Mouse (Mus musculus) hindbrain, postnatal 0 days (tissue): Measurements from ENCODE around the gene Gpr119. TPM values are rescaled to one million over a fixed set of nuclear protein-coding genes. Genes with fewer than 3 reads are reported as not detected.

Source experiments
- ATAC-seq: fragments of 200-750 bp; cut with Nextera tagmentation; 2 replicates; pipeline ENCODE4 v1.8.0; 2017; ENCODE audit warnings: mild to moderate bottlenecking, moderate TSS enrichment, moderate library complexity
- DNase-seq: peaks from one replicate; pipeline ENCODE4 v3.0.0-alpha.2; 2015; ENCODE audit warnings: low spot score
- H3K27ac ChIP-seq: fragments of 300-500 bp; sonication (generic); 2 replicates; pipeline ENCODE4 v1.5.1; 2014; ENCODE audit warnings: mild to moderate bottlenecking
- H3K27me3 ChIP-seq: fragments of 300-500 bp; sonication (generic); 2 replicates; pipeline ENCODE4 v1.6.1; 2014; ENCODE audit warnings: low read length, mixed read lengths; ENCODE audit not compliant: insufficient read depth
- H3K36me3 ChIP-seq: fragments of 300-500 bp; sonication (generic); 2 replicates; pipeline ENCODE4 v1.6.1; 2014; ENCODE audit warnings: low read length, mixed read lengths; ENCODE audit not compliant: insufficient read depth
- H3K4me1 ChIP-seq: fragments of 300-500 bp; sonication (generic); 2 replicates; pipeline ENCODE4 v1.6.1; 2014; ENCODE audit warnings: antibody characterized with exemption, low read length, mixed read lengths; ENCODE audit not compliant: insufficient read depth
- H3K4me2 ChIP-seq: fragments of 300-500 bp; sonication (generic); 2 replicates; pipeline ENCODE4 v1.6.1; 2014; ENCODE audit warnings: low read depth, mild to moderate bottlenecking, low read length, moderate library complexity, mixed read lengths
- H3K4me3 ChIP-seq: fragments of 300-500 bp; sonication (generic); 2 replicates; pipeline ENCODE4 v1.5.1; 2014; ENCODE audit warnings: low read length
- H3K9ac ChIP-seq: fragments of 300-500 bp; sonication (generic); replicated peaks from 2 replicates; pipeline ENCODE4 v1.6.1; 2014; ENCODE audit warnings: mild to moderate bottlenecking, low read length, moderate library complexity, mixed read lengths
- H3K9me3 ChIP-seq: fragments of 300-500 bp; sonication (generic); 2 replicates; pipeline ENCODE4 v1.6.1; 2016; ENCODE audit warnings: low read length, mixed read lengths
- CTCF ChIP-seq: IDR thresholded peaks from 2 replicates; pipeline ENCODE4 v1.5.1; 2016; ENCODE audit warnings: antibody characterized with exemption, control low read depth, low read depth
- WGBS: fragments of 180-500 bp; shearing (Covaris S2); extraction: QIAGEN DNeasy Blood & Tissue Kit; methylation state at CpG from one replicate; pipeline ENCODE4 v1.1.7; 2014; 5-methylcytosine and 5-hydroxymethylcytosine counted together
- polyA plus RNA-seq: library from polyadenylated mRNA; unstranded; fragments of >200 nt; fragmentation: Nextera tagmentation; extraction: Ambion mirVana; gene quantifications from 2 replicates; pipeline ENCODE4 v1.2.1, GENCODE M21; 2015
- total RNA-seq: library from RNA; depleted of rRNA; stranded (reverse); fragments of >200 nt; gene quantifications from 2 replicates; pipeline ENCODE4 v1.2.3, GENCODE M21; 2014

Gpr119 gene
- total and polyA plus RNA-seq, 2 experiments from 2014 or later, result not detected

DNA sequence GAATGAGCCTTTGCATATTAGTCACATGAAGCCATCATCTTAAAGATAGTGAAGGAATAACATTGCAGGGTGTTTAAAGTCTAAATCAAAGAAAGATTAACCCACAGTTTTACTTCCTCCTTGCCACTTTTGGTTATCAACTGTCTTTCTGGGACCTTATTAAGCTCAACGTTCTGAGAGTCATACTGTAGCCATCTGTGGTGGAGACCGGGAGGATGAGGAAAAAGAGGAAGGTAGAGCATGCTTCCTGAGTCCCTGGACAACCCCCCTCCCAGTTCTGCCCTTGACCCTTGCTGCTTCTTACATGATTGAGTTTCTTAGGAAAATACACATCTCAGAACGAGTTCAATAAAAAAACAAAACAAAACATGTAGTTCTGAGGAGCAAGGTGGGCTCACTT is 2.6 kb downstream of the Gpr119 start:
- Histone ChIP-seq H3K4me3 (no peak overlapping the region), H3K4me1 (no peaks in the 10 kb centered on the region), H3K27me3 (no peaks in the 10 kb centered on the region), H3K9ac (no peak overlapping the region), H3K4me2 (no peak overlapping the region), H3K27ac (no peak overlapping the region), H3K9me3 (no peaks in the 10 kb centered on the region), H3K36me3 (no peaks in the 10 kb centered on the region)
- ATAC-seq, result no peak
- DNase-seq, result no peak
- 74% methylated on average over 3 of the region's 3 CpGs for WGBS
- TF ChIP-seq CTCF, result no peak

DNA sequence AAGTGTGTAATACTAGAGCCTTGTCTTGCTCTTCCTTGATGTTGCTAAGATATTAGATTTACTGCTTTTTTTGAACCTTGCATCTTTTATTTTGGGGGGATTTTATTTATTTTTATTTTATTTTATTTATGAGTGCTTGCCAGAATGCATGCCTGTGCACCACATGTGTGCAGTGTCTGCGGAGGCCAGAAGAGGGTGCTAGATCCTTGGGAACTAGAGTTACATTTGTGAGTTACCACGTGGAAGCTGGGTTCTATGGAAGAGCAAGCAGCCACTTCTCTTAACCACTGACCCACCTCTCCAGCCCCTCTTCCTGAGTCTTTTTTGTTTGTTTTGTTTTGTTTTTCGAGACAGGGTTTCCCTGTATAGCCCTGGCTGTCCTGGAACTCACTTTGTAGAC is 4.7 kb downstream of the Gpr119 start:
- ATAC-seq (no peak), DNase-seq (no peak)
- Histone ChIP-seq H3K27ac (no peak overlapping the region), H3K36me3 (no peaks in the 10 kb centered on the region), H3K4me2 (no peak overlapping the region), H3K9ac (no peak overlapping the region), H3K27me3 (no peaks in the 10 kb centered on the region), H3K9me3 (no peaks in the 10 kb centered on the region), H3K4me3 (no peak overlapping the region), H3K4me1 (no peaks in the 10 kb centered on the region)
- no peak; the same call in 1 of the 2 replicates for TF ChIP-seq CTCF
- WGBS, result 65% methylated on average over 3 of the region's 3 CpGs

DNA sequence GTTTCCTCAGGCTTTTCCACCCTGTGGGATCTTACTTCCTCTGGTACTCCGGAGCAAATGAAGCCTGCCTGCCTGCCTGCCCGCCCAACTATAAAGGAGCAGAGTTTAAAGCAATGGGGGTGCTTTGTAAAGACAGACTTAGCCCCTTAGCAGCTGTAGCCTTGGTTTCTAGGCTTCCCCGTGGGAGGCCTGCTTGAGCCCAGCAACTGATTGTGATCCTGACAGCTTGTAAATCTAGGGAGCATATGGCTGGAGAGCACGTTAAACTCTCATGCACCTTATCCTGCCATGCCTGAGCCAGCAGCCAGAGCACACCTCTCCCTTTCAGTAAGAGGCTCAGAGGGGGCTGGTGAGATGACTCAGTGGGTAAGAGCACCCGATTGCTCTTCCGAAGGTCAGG is 7.5 kb downstream of the Gpr119 start:
- no peak for TF ChIP-seq CTCF
- Histone ChIP-seq H3K27ac (no peak overlapping the region), H3K36me3 (no peaks in the 10 kb centered on the region), H3K4me2 (no peak overlapping the region), H3K9ac (no peak overlapping the region), H3K27me3 (no peaks in the 10 kb centered on the region), H3K4me3 (no peak overlapping the region), H3K9me3 (no peaks in the 10 kb centered on the region), H3K4me1 (no peaks in the 10 kb centered on the region)
- 30% methylated on average over 6 of the region's 6 CpGs for WGBS
- DNase-seq, result peak; percentile 24
- ATAC-seq, result peak; percentile 55

DNA sequence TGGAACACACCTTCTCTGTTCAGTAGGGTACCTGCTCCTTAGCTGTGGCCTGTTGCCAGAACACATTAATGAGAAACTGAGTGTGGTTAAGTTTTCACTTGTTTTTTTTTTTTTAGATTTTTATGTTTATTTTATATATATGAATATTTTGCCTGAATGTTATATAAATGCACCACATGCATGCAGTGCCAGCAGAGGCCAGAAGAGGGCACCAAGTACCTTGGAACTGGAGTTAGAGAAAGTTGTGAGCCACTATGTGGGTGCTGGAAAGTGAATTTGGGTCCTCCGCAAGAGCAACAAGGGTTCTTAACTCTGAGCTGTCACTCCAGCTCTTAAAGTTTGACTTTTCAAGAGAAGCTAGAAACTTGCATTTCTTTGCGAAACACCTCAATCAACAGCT is 30.2 kb downstream of the Gpr119 start:
- ATAC-seq, result no peak
- H3K4me1 ChIP-seq, result no peaks in the 10 kb centered on the region
- H3K9me3 ChIP-seq, result no peaks in the 10 kb centered on the region
- TF ChIP-seq CTCF, result peak; percentile 50
- DNase-seq, result peak; percentile 7
- H3K27ac ChIP-seq, result no peak overlapping the region
- 96% methylated on average over 2 of the region's 2 CpGs for WGBS
- H3K36me3 ChIP-seq, result no peaks in the 10 kb centered on the region
- H3K4me2 ChIP-seq, result no peak overlapping the region
- H3K9ac ChIP-seq, result no peak overlapping the region
- H3K4me3 ChIP-seq, result no peak overlapping the region
- H3K27me3 ChIP-seq, result no peaks in the 10 kb centered on the region

DNA sequence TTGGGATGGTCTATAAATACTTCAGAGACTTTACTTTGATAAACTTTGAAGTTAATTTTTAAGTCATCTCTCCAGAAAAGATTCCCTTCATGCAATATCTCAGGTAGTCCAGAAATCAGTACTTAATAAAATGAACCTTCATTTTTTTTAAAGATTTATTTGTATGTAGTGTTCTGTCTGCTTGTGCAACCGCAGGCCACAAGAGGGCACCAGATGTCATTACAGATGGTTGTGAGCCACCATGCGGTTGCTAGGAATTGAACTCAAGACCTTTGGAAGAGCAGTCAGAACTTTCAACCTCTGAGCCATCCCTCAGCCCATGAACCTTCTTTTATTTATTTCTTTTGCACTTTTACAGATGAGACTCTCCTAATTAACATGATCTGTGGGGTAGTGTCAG is 37.2 kb downstream of the Gpr119 start:
- no peaks in the 10 kb centered on the region for H3K4me1 ChIP-seq
- ATAC-seq (no peak), DNase-seq (no peak)
- H3K9me3 ChIP-seq, result no peaks in the 10 kb centered on the region
- H3K4me2 ChIP-seq, result no peak overlapping the region
- H3K27me3 ChIP-seq, result no peaks in the 10 kb centered on the region
- 71% methylated on average over 2 of the region's 2 CpGs for WGBS
- no peak overlapping the region for H3K27ac ChIP-seq
- TF ChIP-seq CTCF, result no peak
- H3K36me3 ChIP-seq, result no peaks in the 10 kb centered on the region
- H3K4me3 ChIP-seq, result no peak overlapping the region
- H3K9ac ChIP-seq, result no peak overlapping the region

DNA sequence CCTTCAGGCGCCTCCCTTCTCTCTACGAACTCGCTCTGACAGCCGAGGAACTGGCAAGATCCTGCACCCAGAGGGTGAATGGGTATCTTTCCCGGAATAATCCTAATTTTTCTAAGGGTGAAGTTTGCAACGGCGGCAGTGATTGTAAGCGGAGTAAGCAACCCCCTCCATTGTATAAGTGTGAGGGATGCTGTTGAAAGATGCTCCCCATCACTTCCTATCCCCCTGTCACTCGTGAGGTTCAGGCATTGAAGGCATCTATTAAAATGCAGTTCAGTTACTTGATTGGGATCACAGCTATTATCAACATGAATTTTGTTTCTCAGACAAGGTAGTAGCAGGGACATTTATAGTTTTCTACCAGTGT is 50.2 kb downstream of the Gpr119 start:
- H3K4me1 ChIP-seq, result no peaks in the 10 kb centered on the region
- no peaks in the 10 kb centered on the region for H3K27me3 ChIP-seq
- no peak for DNase-seq
- H3K27ac ChIP-seq, result peak overlapping the region; percentile 82; the same call in 1 of the 2 replicates
- TF ChIP-seq CTCF, result no peak
- ATAC-seq, result no peak
- peak overlapping the region; percentile 51 for H3K4me3 ChIP-seq
- no peaks in the 10 kb centered on the region for H3K9me3 ChIP-seq
- WGBS, result 24% methylated on average over 9 of the region's 9 CpGs
- H3K9ac ChIP-seq, result peak overlapping the region; percentile 43
- peak overlapping the region; percentile 59 for H3K4me2 ChIP-seq
- no peaks in the 10 kb centered on the region for H3K36me3 ChIP-seq

DNA sequence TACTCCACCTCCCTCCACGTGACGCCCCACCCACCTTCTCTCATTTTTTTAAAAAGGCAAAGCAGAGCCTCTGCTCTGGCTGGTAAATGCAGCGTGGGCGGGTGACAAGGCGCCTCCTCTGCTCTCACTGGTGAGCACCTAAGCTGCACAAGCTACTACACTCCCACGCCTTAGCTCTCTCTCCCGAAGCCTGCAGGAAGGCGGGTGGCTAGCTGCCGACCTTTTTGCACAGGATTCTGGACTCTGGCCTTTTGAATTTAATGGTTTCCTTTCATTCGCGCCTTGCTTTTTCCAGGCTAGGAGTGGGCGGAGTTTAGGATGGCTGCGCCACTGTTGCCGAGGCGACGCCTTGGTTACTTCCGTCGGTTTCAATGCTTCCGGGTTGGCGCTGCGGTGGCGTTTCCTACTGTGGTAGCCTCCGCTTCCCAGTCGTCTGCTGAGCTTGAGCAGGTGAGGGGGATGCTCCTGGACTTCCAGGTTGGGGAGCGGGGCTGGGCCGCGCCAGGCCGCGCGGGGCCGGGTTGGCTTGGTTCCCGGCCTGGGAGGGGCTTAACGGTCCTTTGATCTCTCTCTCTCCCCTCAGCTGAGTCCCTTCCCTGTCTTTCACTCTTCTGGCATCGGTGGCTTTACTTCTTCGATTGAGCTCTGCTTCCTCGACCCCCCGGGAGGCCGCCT is 50.8 kb downstream of the Gpr119 start, which contains the start of gene Slc25a14:
Gene Slc25a14 (plus strand): TSS at position 35 of the 675 bp plus-strand sequence.
- peak within 1 kb of the TSS; percentile 82 for H3K27ac ChIP-seq
- peak within 1 kb of the TSS; percentile 59 for H3K4me2 ChIP-seq
- ATAC-seq (peak; percentile 98), DNase-seq (peak; percentile 90)
- WGBS, result 25% methylated on average over 38 of the region's 38 CpGs
- TF ChIP-seq CTCF, result no peak
- H3K27me3 ChIP-seq, result no peaks in the 10 kb centered on the region
- H3K36me3 ChIP-seq, result no peaks in the 10 kb centered on the region
- no peaks in the 10 kb centered on the region for H3K9me3 ChIP-seq
- H3K9ac ChIP-seq, result peak within 1 kb of the TSS; percentile 43
- H3K4me1 ChIP-seq, result no peaks in the 10 kb centered on the region
- H3K4me3 ChIP-seq, result peak within 1 kb of the TSS; percentile 51
